Mouse (Mus musculus) testis, adult 2 months (tissue): Measurements from ENCODE around the gene Lbp.

Experiments used
- CTCF ChIP-seq: fragments of 200-500 bp; IDR thresholded peaks from 2 replicates; pipeline ENCODE4 v1.5.1; 2012; ENCODE audit warnings: low read depth, mild to moderate bottlenecking, inconsistent platforms, low read length, moderate library complexity; ENCODE audit not compliant: control insufficient read depth, insufficient read depth, insufficient replicate concordance
- POLR2A ChIP-seq: fragments of 200-500 bp; IDR thresholded peaks from 2 replicates; pipeline ENCODE4 v1.6.1; 2012; ENCODE audit warnings: low read depth, mild to moderate bottlenecking, inconsistent platforms, low read length, moderate library complexity; ENCODE audit not compliant: control insufficient read depth

GRCm38 (mm10) chr2:158341324-158341723 is 35.0 kb downstream of the Lbp start:
- TF ChIP-seq POLR2A: no peak
- TF ChIP-seq CTCF: no peak
